Mouse (Mus musculus) liver, embryonic 11.5 days (tissue): ENCODE data around the gene Fam205c. TPM values are rescaled to one million over a fixed set of nuclear protein-coding genes. Genes with fewer than 3 reads are reported as not detected.
A peak's percentile ranks its signal among the peaks of the same experiment; 100 is the strongest.

Experiments used
- ATAC-seq: fragments of 200-750 bp; cut with Nextera tagmentation; replicated peaks from 2 replicates; pipeline ENCODE4 v1.8.0; 2017; ENCODE audit warnings: moderate number of reproducible peaks, mild to moderate bottlenecking, moderate TSS enrichment, moderate library complexity; ENCODE audit not compliant: low FRiP score
- DNase-seq: peaks from one replicate; pipeline ENCODE4 v3.0.0-alpha.2; 2017; ENCODE audit warnings: low spot score
- H3K27ac ChIP-seq: fragments of 300-500 bp; sonication (generic); 2 replicates; pipeline ENCODE4 v1.5.1; 2014; ENCODE audit warnings: mild to moderate bottlenecking, low read depth, low read length, control low read depth
- H3K27me3 ChIP-seq: fragments of 300-500 bp; sonication (generic); replicated peaks from 2 replicates; pipeline ENCODE4 v1.6.1; 2014; ENCODE audit warnings: low read length, mixed read lengths; ENCODE audit not compliant: control insufficient read depth, insufficient read depth
- H3K36me3 ChIP-seq: fragments of 300-500 bp; sonication (generic); 2 replicates; pipeline ENCODE4 v1.6.1; 2014; ENCODE audit warnings: mild to moderate bottlenecking, low read length, moderate library complexity, mixed read lengths; ENCODE audit not compliant: control insufficient read depth, insufficient read depth
- H3K4me1 ChIP-seq: fragments of 300-500 bp; sonication (generic); replicated peaks from 2 replicates; pipeline ENCODE4 v1.6.1; 2014; ENCODE audit warnings: low read length, mixed read lengths; ENCODE audit not compliant: control insufficient read depth, insufficient read depth
- H3K4me2 ChIP-seq: fragments of 300-500 bp; sonication (generic); 2 replicates; pipeline ENCODE4 v1.6.1; 2014; ENCODE audit warnings: mild to moderate bottlenecking, control low read depth, moderate library complexity
- H3K4me3 ChIP-seq: fragments of 300-500 bp; sonication (generic); 2 replicates; pipeline ENCODE4 v1.5.1; 2014; ENCODE audit warnings: low read depth, low read length, control low read depth
- H3K9ac ChIP-seq: fragments of 300-500 bp; sonication (generic); 2 replicates; pipeline ENCODE4 v1.6.1; 2014; ENCODE audit warnings: low read depth, low read length, control low read depth
- H3K9me3 ChIP-seq: fragments of 300-500 bp; sonication (generic); 2 replicates; pipeline ENCODE4 v1.6.1; 2016; ENCODE audit warnings: low read length, inconsistent platforms, mixed read lengths; ENCODE audit not compliant: control insufficient read depth
- WGBS: fragments of 180-500 bp; shearing (Covaris S2); extraction: QIAGEN DNeasy Blood & Tissue Kit; methylation state at CpG from one replicate; pipeline ENCODE4 v1.1.7; 2014; 5-methylcytosine and 5-hydroxymethylcytosine counted together
- polyA plus RNA-seq: library from polyadenylated mRNA; unstranded; fragments of >200 nt; fragmentation: Nextera tagmentation; extraction: Ambion mirVana; gene quantifications from 2 replicates; pipeline ENCODE4 v1.2.1, GENCODE M21; 2014

Fam205c gene
- 0.71 and 0.75 TPM in 2 replicates for polyA plus RNA-seq

DNA sequence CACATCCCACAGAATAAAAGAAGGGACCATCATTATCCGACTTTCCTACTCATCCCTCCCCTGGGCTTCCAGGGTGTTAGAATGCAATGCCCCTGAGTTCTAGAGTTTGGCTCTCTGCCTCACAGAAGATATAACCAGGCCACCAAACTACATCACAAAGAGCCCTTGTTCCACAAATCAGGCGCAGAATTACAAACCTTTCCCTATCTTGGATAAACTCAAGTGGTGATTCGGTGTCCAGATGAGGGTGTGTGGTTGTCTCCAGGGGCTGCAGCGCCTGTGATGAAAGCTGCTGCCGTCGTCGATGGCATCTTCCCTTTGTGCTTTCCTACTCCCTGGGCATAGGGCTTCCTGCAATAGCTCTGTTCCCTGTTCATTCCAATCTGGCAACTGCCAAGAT, at the start of gene Fam205c:
Gene Fam205c (minus strand): TSS at position 101 of the 400 bp plus-strand sequence.
- H3K9me3 ChIP-seq: no peaks in the 10 kb centered on the region
- H3K4me3 ChIP-seq: no peak within 1 kb of the TSS
- H3K36me3 ChIP-seq: no peaks in the 10 kb centered on the region
- no peak within 1 kb of the TSS for H3K9ac ChIP-seq
- WGBS: 79% methylated on average over 7 of the region's 7 CpGs
- no peak within 1 kb of the TSS for H3K4me2 ChIP-seq
- ATAC-seq (no peak), DNase-seq (no peak)
- H3K4me1 ChIP-seq: no peaks in the 10 kb centered on the region
- no peak within 1 kb of the TSS for H3K27ac ChIP-seq
- H3K27me3 ChIP-seq: no peaks in the 10 kb centered on the region

DNA sequence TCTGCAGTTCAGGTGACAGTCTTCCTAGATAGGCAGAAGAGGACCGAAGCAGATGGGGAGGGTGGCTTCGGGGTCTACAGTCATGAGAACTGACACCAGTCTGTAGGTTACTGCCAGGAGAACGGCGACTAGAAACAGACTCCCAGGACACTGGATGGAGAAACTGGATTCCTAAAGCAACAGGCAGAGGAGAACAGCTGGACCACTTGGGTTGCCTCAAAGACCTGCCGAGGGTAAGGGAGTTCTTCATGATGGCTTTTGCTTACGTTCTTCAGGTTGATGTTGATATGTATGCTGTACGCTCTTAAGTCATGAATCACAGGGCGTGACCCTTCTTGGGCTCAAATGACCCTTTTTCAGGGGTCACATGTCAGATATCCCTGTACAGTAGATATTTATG, 48.4 kb upstream of the Fam205c start:
- no peaks in the 10 kb centered on the region for H3K9me3 ChIP-seq
- DNase-seq: no peak
- H3K36me3 ChIP-seq: no peaks in the 10 kb centered on the region
- no peak overlapping the region for H3K27ac ChIP-seq
- no peak overlapping the region for H3K4me3 ChIP-seq
- 78% methylated on average over 8 of the region's 8 CpGs for WGBS
- H3K9ac ChIP-seq: no peak overlapping the region
- H3K27me3 ChIP-seq: peaks cover 41% of the 10 kb centered on the region
- H3K4me1 ChIP-seq: no peaks in the 10 kb centered on the region
- no peak overlapping the region for H3K4me2 ChIP-seq
- ATAC-seq: no peak

DNA sequence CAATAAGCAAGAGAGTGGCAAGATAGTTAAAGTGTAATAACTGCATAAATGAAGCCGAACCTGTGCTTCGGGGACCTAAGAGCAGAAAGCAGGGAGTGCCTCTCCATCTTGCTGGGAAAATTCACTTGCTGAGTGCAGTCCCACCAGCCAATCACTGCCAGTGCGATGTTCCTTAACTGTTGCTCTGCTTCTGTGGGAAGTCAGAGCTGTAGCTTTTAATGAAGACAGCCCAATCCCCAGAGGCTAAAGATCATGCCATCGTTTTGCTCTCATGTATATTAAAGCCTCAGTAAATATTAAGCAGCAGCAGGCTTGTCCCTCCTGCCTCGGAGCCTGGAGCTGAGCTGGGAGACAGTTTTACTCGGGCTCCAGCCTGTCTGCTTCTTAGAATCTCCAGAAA, 48.0 kb upstream of the Fam205c start:
- Histone ChIP-seq H3K4me2 (no peak overlapping the region), H3K4me1 (0 out of 2 replicates have a peak, but pooled peaks cover 2% of the 10 kb centered on the region), H3K4me3 (no peak overlapping the region), H3K9me3 (no peaks in the 10 kb centered on the region), H3K27ac (no peak overlapping the region), H3K9ac (no peak overlapping the region), H3K36me3 (no peaks in the 10 kb centered on the region), H3K27me3 (peaks cover 45% of the 10 kb centered on the region)
- 70% methylated on average over 6 of the region's 6 CpGs for WGBS
- ATAC-seq (no peak), DNase-seq (no peak)

DNA sequence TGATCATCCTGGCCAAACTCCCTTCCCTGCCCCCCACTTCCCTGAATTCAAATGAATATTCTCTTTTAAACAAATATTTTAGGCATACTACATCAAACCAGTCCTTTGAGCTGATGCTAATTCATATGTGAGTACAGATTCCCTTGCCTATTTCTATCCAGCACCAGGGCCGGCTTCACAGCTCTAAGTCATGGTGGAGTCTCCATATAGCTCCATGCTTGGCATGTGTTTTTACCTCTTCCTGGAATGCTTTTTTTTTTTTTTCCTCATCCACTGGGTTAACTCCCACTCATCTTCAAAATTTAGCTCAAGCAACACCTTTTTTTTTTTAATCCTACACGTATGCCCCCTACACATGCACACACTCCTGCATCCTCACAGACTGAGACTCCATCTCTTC, 47.5 kb upstream of the Fam205c start:
- ATAC-seq (no peak), DNase-seq (no peak)
- Histone ChIP-seq H3K27me3 (peaks cover 50% of the 10 kb centered on the region), H3K4me2 (no peak overlapping the region), H3K9ac (no peak overlapping the region), H3K4me1 (0 out of 2 replicates have a peak, but pooled peaks cover 2% of the 10 kb centered on the region), H3K4me3 (no peak overlapping the region), H3K27ac (no peak overlapping the region), H3K36me3 (no peaks in the 10 kb centered on the region), H3K9me3 (no peaks in the 10 kb centered on the region)
- 84% methylated on average over 2 of the region's 2 CpGs for WGBS

DNA sequence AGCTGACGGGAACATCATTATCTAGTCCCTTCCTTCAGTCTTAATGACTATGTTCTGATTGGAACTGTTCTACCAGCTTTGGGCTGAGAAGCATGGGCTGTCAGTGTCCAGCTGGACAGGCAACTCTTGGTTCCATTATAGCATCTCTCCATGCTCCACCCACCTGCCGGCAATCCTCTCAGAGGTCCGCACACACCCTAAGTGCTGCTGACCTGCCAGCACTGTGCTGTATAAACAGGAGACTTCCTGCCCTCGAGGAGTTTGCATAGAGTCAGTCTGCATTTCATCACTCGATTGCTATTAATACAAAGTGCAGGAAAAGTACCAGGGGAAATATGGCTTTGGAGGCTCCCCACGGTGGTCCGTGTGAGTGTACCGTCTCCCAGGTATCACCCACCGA, 46.7 kb upstream of the Fam205c start:
- Histone ChIP-seq H3K4me1 (0 out of 2 replicates have a peak, but pooled peaks cover 2% of the 10 kb centered on the region), H3K4me2 (no peak overlapping the region), H3K4me3 (no peak overlapping the region), H3K9me3 (no peaks in the 10 kb centered on the region), H3K9ac (no peak overlapping the region), H3K27ac (no peak overlapping the region), H3K27me3 (peaks cover 58% of the 10 kb centered on the region), H3K36me3 (no peaks in the 10 kb centered on the region)
- no peak for ATAC-seq
- WGBS: 78% methylated on average over 9 of the region's 9 CpGs
- DNase-seq: no peak

DNA sequence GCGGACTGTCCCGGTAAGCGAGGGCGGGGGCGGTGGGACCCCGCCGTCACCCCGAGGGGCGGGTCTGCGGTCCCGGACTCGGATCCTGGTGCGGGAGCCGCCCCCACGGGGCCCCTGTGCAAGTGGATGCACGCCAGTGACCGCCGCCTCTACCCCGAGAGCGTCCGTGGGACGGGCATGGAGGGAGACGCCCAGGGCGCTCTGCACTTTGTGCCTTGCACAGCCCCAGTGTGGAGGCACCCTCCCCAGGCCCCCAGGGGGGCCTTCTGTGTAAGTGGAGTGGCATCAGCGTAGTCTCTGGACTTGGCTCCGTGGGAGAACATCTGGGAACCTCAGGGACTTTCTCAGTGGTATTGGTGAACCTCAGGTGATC, 43.4 kb upstream of the Fam205c start:
- H3K4me1 ChIP-seq: 0 out of 2 replicates have a peak, but pooled peaks cover 2% of the 10 kb centered on the region
- peak overlapping the region; percentile 34; the same call in 1 of the 2 replicates for H3K9ac ChIP-seq
- DNase-seq: peak; percentile 31
- WGBS: 5% methylated on average over 23 of the region's 26 CpGs
- peaks cover 76% of the 10 kb centered on the region for H3K27me3 ChIP-seq
- H3K36me3 ChIP-seq: no peaks in the 10 kb centered on the region
- peak overlapping the region; percentile 64 for H3K4me3 ChIP-seq
- H3K4me2 ChIP-seq: peak overlapping the region; percentile 83
- no peaks in the 10 kb centered on the region for H3K9me3 ChIP-seq
- H3K27ac ChIP-seq: no peak overlapping the region
- no peak for ATAC-seq

DNA sequence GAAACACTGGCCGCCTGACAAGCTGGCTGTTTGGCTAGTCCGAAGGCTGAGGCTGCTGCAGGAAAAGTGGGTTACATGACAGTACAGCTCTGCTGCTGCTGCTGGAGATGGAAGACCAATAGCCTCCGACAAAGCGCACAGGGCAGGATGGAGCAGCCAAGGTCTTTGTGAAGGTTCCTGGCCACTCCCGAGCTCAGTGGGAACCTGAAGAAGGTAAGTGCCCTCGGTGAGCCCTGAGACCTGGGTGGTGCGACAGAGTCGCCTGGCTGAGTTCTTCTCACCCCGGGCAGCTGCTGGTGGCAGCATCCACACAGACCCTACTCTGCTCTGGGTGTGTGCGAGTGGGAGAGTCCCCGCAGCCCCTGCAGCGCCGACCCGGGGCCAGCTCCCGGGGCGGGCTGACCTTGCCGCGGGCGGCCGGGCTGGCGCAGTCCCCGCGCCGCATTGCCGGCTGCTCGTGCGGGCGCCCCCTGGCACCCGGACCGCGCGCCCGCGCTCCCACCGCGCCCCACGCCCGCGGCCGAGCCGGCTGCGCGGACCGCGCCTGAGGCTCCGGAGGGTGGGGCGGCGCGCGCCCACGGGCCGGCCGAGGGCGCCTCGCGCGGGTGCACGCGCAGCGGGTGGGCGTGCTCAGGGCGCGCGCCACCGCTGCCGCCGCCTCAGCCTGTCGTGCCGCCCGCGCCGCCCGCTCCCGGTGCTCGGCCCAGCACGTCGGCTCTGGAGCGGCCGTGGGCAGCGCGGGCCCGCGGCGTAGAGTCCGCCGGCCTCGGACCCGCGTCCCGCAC, 42.8 kb upstream of the Fam205c start, which contains the start of gene Phf24:
Gene Phf24 (plus strand): TSS at position 44 of the 785 bp plus-strand sequence.
- Histone ChIP-seq H3K27me3 (peaks cover 74% of the 10 kb centered on the region), H3K4me3 (peak within 1 kb of the TSS; percentile 64), H3K4me2 (peak within 1 kb of the TSS; percentile 83), H3K36me3 (no peaks in the 10 kb centered on the region), H3K4me1 (0 out of 2 replicates have a peak, but pooled peaks cover 2% of the 10 kb centered on the region), H3K9ac (peak within 1 kb of the TSS; percentile 34; the same call in 1 of the 2 replicates), H3K27ac (no peak within 1 kb of the TSS), H3K9me3 (no peaks in the 10 kb centered on the region)
- 0 out of 2 replicates have a peak, but pooled peaks have one; percentile 23 for ATAC-seq
- DNase-seq: peak; percentile 37
- WGBS: 1% methylated on average over 63 of the region's 90 CpGs

DNA sequence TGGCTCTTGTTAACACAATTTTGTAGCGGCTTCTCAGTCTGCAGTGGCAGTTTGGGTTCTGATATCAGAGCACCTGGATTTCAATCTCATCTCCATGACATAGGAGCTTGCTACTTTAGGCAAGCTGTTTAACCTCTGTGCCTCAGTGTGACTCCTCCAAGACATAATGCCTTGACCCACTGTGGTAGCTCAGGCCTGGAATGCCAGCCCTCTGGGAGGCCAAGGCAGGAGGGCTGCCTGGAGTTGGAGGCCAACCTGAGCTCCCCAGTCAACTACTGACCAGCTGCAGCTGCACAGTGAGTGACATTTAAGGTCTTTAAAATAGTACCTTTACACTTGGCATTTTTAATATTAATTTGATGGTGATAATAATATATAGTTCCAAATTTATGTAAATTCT, 41.9 kb upstream of the Fam205c start:
- H3K27ac ChIP-seq: no peak overlapping the region
- ATAC-seq (no peak), DNase-seq (no peak)
- 0 out of 2 replicates have a peak, but pooled peaks cover 2% of the 10 kb centered on the region for H3K4me1 ChIP-seq
- WGBS: 63% methylated on average over 1 of the region's 1 CpGs
- H3K4me2 ChIP-seq: no peak overlapping the region
- no peak overlapping the region for H3K4me3 ChIP-seq
- H3K9me3 ChIP-seq: no peaks in the 10 kb centered on the region
- no peak overlapping the region for H3K9ac ChIP-seq
- H3K27me3 ChIP-seq: peaks cover 74% of the 10 kb centered on the region
- no peaks in the 10 kb centered on the region for H3K36me3 ChIP-seq

DNA sequence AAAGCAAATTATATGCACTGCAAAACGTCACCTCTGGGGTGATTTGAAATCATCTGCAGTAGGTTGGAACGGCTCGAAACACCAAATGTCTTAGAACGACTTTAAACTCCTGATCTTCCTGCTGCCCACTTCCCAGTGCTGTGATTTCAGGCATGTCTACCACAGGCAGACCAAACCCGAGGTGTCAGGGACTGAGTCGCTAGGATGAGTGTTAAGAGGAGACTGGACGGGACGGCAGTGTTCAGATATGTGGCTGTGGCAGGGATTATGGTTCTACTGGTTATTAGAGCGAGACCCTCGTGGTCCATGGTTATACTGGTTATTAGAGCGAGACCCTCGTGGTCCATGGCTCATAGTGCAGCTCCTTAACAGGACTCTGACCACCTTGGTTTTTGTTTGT, 41.3 kb upstream of the Fam205c start:
- H3K27me3 ChIP-seq: peaks cover 69% of the 10 kb centered on the region
- 76% methylated on average over 12 of the region's 12 CpGs for WGBS
- no peak for ATAC-seq
- no peak for DNase-seq
- H3K9ac ChIP-seq: no peak overlapping the region
- no peak overlapping the region for H3K4me2 ChIP-seq
- H3K36me3 ChIP-seq: no peaks in the 10 kb centered on the region
- H3K27ac ChIP-seq: no peak overlapping the region
- 0 out of 2 replicates have a peak, but pooled peaks cover 2% of the 10 kb centered on the region for H3K4me1 ChIP-seq
- no peak overlapping the region for H3K4me3 ChIP-seq
- no peaks in the 10 kb centered on the region for H3K9me3 ChIP-seq
